Mouse (Mus musculus) E14TG2a.4 (cell line): ENCODE measurements around the gene Cacna2d4.

Experiments
- H3K27me3 ChIP-seq: 2 replicates; pipeline ENCODE4 v1.6.1; 2014; ENCODE audit warnings: low read length, control low read depth; ENCODE audit not compliant: insufficient read depth
- H3K36me3 ChIP-seq: 2 replicates; pipeline ENCODE4 v1.6.1; 2014; ENCODE audit warnings: low read length, control low read depth; ENCODE audit not compliant: insufficient read depth
- H3K4me1 ChIP-seq: replicated peaks from 2 replicates; pipeline ENCODE4 v1.6.1; 2014; ENCODE audit warnings: low read depth, low read length, control low read depth
- H3K4me3 ChIP-seq: replicated peaks from 2 replicates; pipeline ENCODE4 v1.5.1; 2014; ENCODE audit warnings: mild to moderate bottlenecking, low read length
- H3K9me3 ChIP-seq: 2 replicates; pipeline ENCODE4 v1.6.1; 2014; ENCODE audit warnings: low read length, control low read depth
- CTCF ChIP-seq: conservative IDR thresholded peaks from 2 replicates; pipeline ENCODE4 v1.5.1; 2014; ENCODE audit warnings: low read length
- NANOG ChIP-seq: IDR thresholded peaks from 2 replicates; pipeline ENCODE4 v1.6.1; 2014; ENCODE audit warnings: borderline replicate concordance, low read length, mixed read lengths
- POU5F1 ChIP-seq: IDR thresholded peaks from 2 replicates; pipeline ENCODE4 v1.6.1; 2014; ENCODE audit warnings: low read length, borderline replicate concordance

Gene Cacna2d4

GRCm38 (mm10) chr6:119227001-119227400 is 9.3 kb upstream of the Cacna2d4 start:
- Histone ChIP-seq H3K4me3 (no peak overlapping the region), H3K36me3 (no peaks in the 10 kb centered on the region), H3K27me3 (no peaks in the 10 kb centered on the region; the same call in 1 of the 2 replicates), H3K9me3 (no peaks in the 10 kb centered on the region), H3K4me1 (no peaks in the 10 kb centered on the region)
- TF ChIP-seq CTCF (no peak), POU5F1 (no peak), NANOG (no peak)

- no peaks in the 10 kb centered on the region for H3K4me1 ChIP-seq
- no peak overlapping the region for H3K4me3 ChIP-seq
- H3K9me3 ChIP-seq, result no peaks in the 10 kb centered on the region
- H3K27me3 ChIP-seq, result no peaks in the 10 kb centered on the region; the same call in 1 of the 2 replicates
- TF ChIP-seq POU5F1, result no peak
- TF ChIP-seq CTCF, result no peak
- TF ChIP-seq NANOG, result no peak
- H3K36me3 ChIP-seq, result no peaks in the 10 kb centered on the region
Observed at GRCm38 (mm10) chr6:119228861-119229603, 7.3 kb upstream of the Cacna2d4 start.

- Histone ChIP-seq H3K4me1 (no peaks in the 10 kb centered on the region), H3K27me3 (no peaks in the 10 kb centered on the region; the same call in 1 of the 2 replicates), H3K36me3 (no peaks in the 10 kb centered on the region), H3K4me3 (no peak overlapping the region), H3K9me3 (no peaks in the 10 kb centered on the region)
- TF ChIP-seq CTCF, result no peak
- no peak for TF ChIP-seq NANOG
- TF ChIP-seq POU5F1, result no peak
Observed at GRCm38 (mm10) chr6:119233066-119233465, 3.3 kb upstream of the Cacna2d4 start.

GRCm38 (mm10) chr6:119235441-119235840 is 885 bp upstream of the Cacna2d4 start:
- no peak overlapping the region for H3K4me3 ChIP-seq
- H3K36me3 ChIP-seq, result no peaks in the 10 kb centered on the region
- no peaks in the 10 kb centered on the region for H3K9me3 ChIP-seq
- TF ChIP-seq NANOG (no peak), POU5F1 (no peak), CTCF (no peak)
- H3K27me3 ChIP-seq, result peaks cover 2% of the 10 kb centered on the region; the same call in 1 of the 2 replicates
- H3K4me1 ChIP-seq, result no peaks in the 10 kb centered on the region

GRCm38 (mm10) chr6:119237427-119237989 is 1.2 kb downstream of the Cacna2d4 start:
- H3K4me3 ChIP-seq, result no peak overlapping the region
- no peaks in the 10 kb centered on the region for H3K36me3 ChIP-seq
- peaks cover 2% of the 10 kb centered on the region; the same call in 1 of the 2 replicates for H3K27me3 ChIP-seq
- H3K9me3 ChIP-seq, result no peaks in the 10 kb centered on the region
- H3K4me1 ChIP-seq, result no peaks in the 10 kb centered on the region
- TF ChIP-seq NANOG (no peak), CTCF (no peak), POU5F1 (no peak)

- H3K4me3 ChIP-seq, result no peak overlapping the region
- TF ChIP-seq NANOG, result no peak
- no peak for TF ChIP-seq CTCF
- TF ChIP-seq POU5F1, result no peak
Observed at GRCm38 (mm10) chr6:119239341-119240005, 3.1 kb downstream of the Cacna2d4 start.

GRCm38 (mm10) chr6:119240256-119240655 is 3.9 kb downstream of the Cacna2d4 start:
- Histone ChIP-seq H3K9me3 (no peaks in the 10 kb centered on the region), H3K4me1 (no peaks in the 10 kb centered on the region), H3K4me3 (no peak overlapping the region), H3K36me3 (no peaks in the 10 kb centered on the region), H3K27me3 (peaks cover 2% of the 10 kb centered on the region; the same call in 1 of the 2 replicates)
- TF ChIP-seq CTCF, result no peak
- no peak for TF ChIP-seq NANOG
- TF ChIP-seq POU5F1, result no peak

More at GRCm38 (mm10) chr6:119239341-119240005, 3.1 kb downstream of the Cacna2d4 start:
- Histone ChIP-seq H3K27me3 (peaks cover 2% of the 10 kb centered on the region; the same call in 1 of the 2 replicates), H3K36me3 (no peaks in the 10 kb centered on the region), H3K9me3 (no peaks in the 10 kb centered on the region), H3K4me1 (no peaks in the 10 kb centered on the region)

GRCm38 (mm10) chr6:119240871-119241705 is 4.8 kb downstream of the Cacna2d4 start:
- peaks cover 3% of the 10 kb centered on the region for H3K9me3 ChIP-seq
- TF ChIP-seq NANOG (no peak), CTCF (no peak), POU5F1 (no peak)
- no peak overlapping the region for H3K4me3 ChIP-seq
- H3K4me1 ChIP-seq, result no peaks in the 10 kb centered on the region
- no peaks in the 10 kb centered on the region for H3K36me3 ChIP-seq
- peaks cover 2% of the 10 kb centered on the region; the same call in 1 of the 2 replicates for H3K27me3 ChIP-seq
